Mouse (Mus musculus) CH12.LX (cell line): ENCODE data around the gene Zdhhc20. TPM values are rescaled to one million over a fixed set of nuclear protein-coding genes. Genes with fewer than 3 reads are reported as not detected.

Source experiments
- DNase-seq: peaks from one replicate; pipeline ENCODE4 v3.0.0-alpha.2; 2013; ENCODE audit errors: extremely low read depth
- H3K27ac ChIP-seq: 2 replicates; pipeline ENCODE4 v1.5.1; 2012; ENCODE audit warnings: low read depth, mild to moderate bottlenecking, control low read depth, moderate library complexity; ENCODE audit not compliant: insufficient read depth
- H3K27me3 ChIP-seq: replicated peaks from 2 replicates; pipeline ENCODE3; 2012; ENCODE audit warnings: inconsistent platforms
- H3K36me3 ChIP-seq, 2 experiments: replicated peaks in 1 of 2; 2 replicates each; pipeline versions ENCODE3 to v1.6.1; 2012; ENCODE audit warnings: inconsistent platforms in 1 of 2, low read length in 1 of 2, mild to moderate bottlenecking in 1 of 2, mixed read lengths in 1 of 2, moderate library complexity in 1 of 2; ENCODE audit not compliant: control insufficient read depth in 1 of 2, insufficient read depth in 1 of 2
- H3K4me1 ChIP-seq, 2 experiments: 2 replicates each; pipeline ENCODE4 v1.6.1; 2012; ENCODE audit warnings: inconsistent platforms in 1 of 2, moderate library complexity in 1 of 2; ENCODE audit not compliant: insufficient read depth in 2 of 2, control insufficient read depth in 1 of 2
- H3K4me2 ChIP-seq: 2 replicates; pipeline ENCODE4 v1.6.1; 2012; ENCODE audit warnings: low read depth, mild to moderate bottlenecking, control low read depth; ENCODE audit not compliant: poor library complexity, insufficient read depth, severe bottlenecking
- H3K4me3 ChIP-seq, 3 experiments: fragments of 150-350 bp in 1 of 3; sonication (generic) in 1 of 3; replicated peaks in 1 of 3; 2 replicates each; pipeline versions ENCODE3 to v1.5.1; 2011 to 2012; ENCODE audit warnings: low read depth in 2 of 3, low read length in 2 of 3, mild to moderate bottlenecking in 2 of 3, moderate library complexity in 2 of 3, control low read depth in 1 of 3, improper control_type of control experiment in 1 of 3, inconsistent platforms in 1 of 3, mixed read lengths in 1 of 3; ENCODE audit not compliant: poor library complexity in 1 of 3
- H3K79me2 ChIP-seq: replicated peaks from 2 replicates; pipeline ENCODE4 v1.6.1; 2012; ENCODE audit warnings: mild to moderate bottlenecking, moderate library complexity; ENCODE audit not compliant: control insufficient read depth, poor library complexity, insufficient read depth, severe bottlenecking; ENCODE audit errors: extremely low read depth
- H3K9ac ChIP-seq: 2 replicates; pipeline ENCODE4 v1.6.1; 2012; ENCODE audit warnings: low read depth, mild to moderate bottlenecking, control low read depth, moderate library complexity; ENCODE audit not compliant: insufficient read depth
- H3K9me3 ChIP-seq: replicated peaks from 2 replicates; pipeline ENCODE3; 2012; ENCODE audit warnings: low read length, inconsistent platforms, mixed read lengths
- BHLHE40 ChIP-seq: IDR thresholded peaks from 2 replicates; pipeline ENCODE4 v1.6.1; 2011; ENCODE audit warnings: mild to moderate bottlenecking, low read depth, low read length, improper control_type of control experiment
- CHD1 ChIP-seq: IDR thresholded peaks from 2 replicates; pipeline ENCODE4 v1.6.1; 2012; ENCODE audit warnings: low read depth, low read length, improper control_type of control experiment, inconsistent platforms
- CHD2 ChIP-seq: IDR thresholded peaks from 2 replicates; pipeline ENCODE4 v1.6.1; 2011; ENCODE audit warnings: low read length, improper control_type of control experiment
- CTCF ChIP-seq, 2 experiments: IDR thresholded peaks in 1 of 2; conservative IDR thresholded peaks in 1 of 2; 2 replicates each; pipeline ENCODE4 v1.5.1; 2011 to 2012; ENCODE audit warnings: low read depth in 2 of 2, low read length in 2 of 2, improper control_type of control experiment in 1 of 2, inconsistent platforms in 1 of 2, mild to moderate bottlenecking in 1 of 2, moderate library complexity in 1 of 2
- E2F4 ChIP-seq: IDR thresholded peaks from 2 replicates; pipeline ENCODE4 v1.6.1; 2011; ENCODE audit warnings: low read depth, low read length, improper control_type of control experiment; ENCODE audit not compliant: insufficient replicate concordance
- ELF1 ChIP-seq: IDR thresholded peaks from 2 replicates; pipeline ENCODE4 v1.6.1; 2014; ENCODE audit warnings: low read depth, mild to moderate bottlenecking, inconsistent platforms, low read length, improper control_type of control experiment
- EP300 ChIP-seq: IDR thresholded peaks from 2 replicates; pipeline ENCODE4 v1.6.1; 2011; ENCODE audit warnings: low read length, improper control_type of control experiment
- ETS1 ChIP-seq: conservative IDR thresholded peaks from 2 replicates; pipeline ENCODE4 v1.6.1; 2012; ENCODE audit warnings: low read depth, mild to moderate bottlenecking, inconsistent platforms, low read length, improper control_type of control experiment, moderate library complexity
- GABPA ChIP-seq: IDR thresholded peaks from 2 replicates; pipeline ENCODE4 v1.6.1; 2012; ENCODE audit warnings: low read depth, low read length, improper control_type of control experiment, inconsistent platforms; ENCODE audit not compliant: insufficient replicate concordance
- HCFC1 ChIP-seq: IDR thresholded peaks from 2 replicates; pipeline ENCODE4 v1.6.1; 2012; ENCODE audit warnings: low read depth, mild to moderate bottlenecking, inconsistent platforms, low read length, improper control_type of control experiment
- IRF4 ChIP-seq: IDR thresholded peaks from 2 replicates; pipeline ENCODE4 v1.6.1; 2014; ENCODE audit warnings: low read depth, mild to moderate bottlenecking, inconsistent platforms, low read length, improper control_type of control experiment
- JUN ChIP-seq: IDR thresholded peaks from 2 replicates; pipeline ENCODE4 v1.6.1; 2011; ENCODE audit warnings: low read depth, mild to moderate bottlenecking, low read length, improper control_type of control experiment, moderate library complexity; ENCODE audit not compliant: insufficient read depth
- JUND ChIP-seq: conservative IDR thresholded peaks from 2 replicates; pipeline ENCODE4 v1.6.1; 2011; ENCODE audit warnings: low read depth, low read length, improper control_type of control experiment
- KAT2A ChIP-seq: IDR thresholded peaks from 2 replicates; pipeline ENCODE4 v1.6.1; 2012; ENCODE audit warnings: low read length, improper control_type of control experiment, inconsistent platforms; ENCODE audit not compliant: insufficient replicate concordance
- MAFK ChIP-seq: IDR thresholded peaks from 2 replicates; pipeline ENCODE4 v1.6.1; 2011; ENCODE audit warnings: low read length, improper control_type of control experiment; ENCODE audit not compliant: insufficient replicate concordance
- MAX ChIP-seq: IDR thresholded peaks from 2 replicates; pipeline ENCODE4 v1.6.1; 2011; ENCODE audit warnings: low read length, improper control_type of control experiment
- MAZ ChIP-seq: IDR thresholded peaks from 2 replicates; pipeline ENCODE4 v1.6.1; 2012; ENCODE audit warnings: low read depth, mild to moderate bottlenecking, inconsistent platforms, low read length, improper control_type of control experiment, moderate library complexity
- MEF2A ChIP-seq: IDR thresholded peaks from 2 replicates; pipeline ENCODE4 v1.6.1; 2014; ENCODE audit warnings: low read depth, mild to moderate bottlenecking, inconsistent platforms, low read length, improper control_type of control experiment, borderline replicate concordance
- MXI1 ChIP-seq: IDR thresholded peaks from 2 replicates; pipeline ENCODE4 v1.6.1; 2011; ENCODE audit warnings: mild to moderate bottlenecking, low read depth, low read length, improper control_type of control experiment
- MYC ChIP-seq: IDR thresholded peaks from 2 replicates; pipeline ENCODE4 v1.6.1; 2011; ENCODE audit warnings: low read depth, mild to moderate bottlenecking, improper control_type of control experiment, low read length
- NELFE ChIP-seq: IDR thresholded peaks from 2 replicates; pipeline ENCODE4 v1.6.1; 2011; ENCODE audit warnings: low read depth, low read length, improper control_type of control experiment
- NRF1 ChIP-seq: IDR thresholded peaks from 2 replicates; pipeline ENCODE4 v1.6.1; 2014; ENCODE audit warnings: low read depth, mild to moderate bottlenecking, inconsistent platforms, low read length, improper control_type of control experiment, moderate library complexity
- PAX5 ChIP-seq: IDR thresholded peaks from 2 replicates; pipeline ENCODE4 v1.6.1; 2012; ENCODE audit warnings: low read length, inconsistent platforms, mixed read lengths
- POLR2A ChIP-seq: IDR thresholded peaks from 2 replicates; pipeline ENCODE4 v1.6.1; 2011; ENCODE audit warnings: low read depth, mild to moderate bottlenecking, improper control_type of control experiment, low read length
- POLR2AphosphoS2 ChIP-seq: IDR thresholded peaks from 2 replicates; pipeline ENCODE4 v1.6.1; 2011; ENCODE audit warnings: low read depth, low read length, improper control_type of control experiment
- RAD21 ChIP-seq: IDR thresholded peaks from 2 replicates; pipeline ENCODE4 v1.6.1; 2011; ENCODE audit warnings: low read depth, mild to moderate bottlenecking, low read length, improper control_type of control experiment, moderate library complexity
- RCOR1 ChIP-seq: conservative IDR thresholded peaks from 2 replicates; pipeline ENCODE4 v1.6.1; 2012; ENCODE audit warnings: low read depth, mild to moderate bottlenecking, inconsistent platforms, low read length, improper control_type of control experiment
- SIN3A ChIP-seq: IDR thresholded peaks from 2 replicates; pipeline ENCODE4 v1.6.1; 2012; ENCODE audit warnings: low read length, improper control_type of control experiment, inconsistent platforms
- SMC3 ChIP-seq: IDR thresholded peaks from 2 replicates; pipeline ENCODE4 v1.6.1; 2011; ENCODE audit warnings: low read depth, low read length, improper control_type of control experiment
- TBP ChIP-seq: conservative IDR thresholded peaks from 2 replicates; pipeline ENCODE4 v1.6.1; 2011; ENCODE audit warnings: low read depth, low read length, improper control_type of control experiment
- TCF12 ChIP-seq: IDR thresholded peaks from 2 replicates; pipeline ENCODE4 v1.6.1; 2014; ENCODE audit warnings: low read depth, mild to moderate bottlenecking, inconsistent platforms, low read length, improper control_type of control experiment
- UBTF ChIP-seq: IDR thresholded peaks from 2 replicates; pipeline ENCODE4 v1.6.1; 2012; ENCODE audit warnings: low read depth, mild to moderate bottlenecking, inconsistent platforms, low read length, improper control_type of control experiment, moderate library complexity
- USF1 ChIP-seq: IDR thresholded peaks from 2 replicates; pipeline ENCODE4 v1.6.1; 2014; ENCODE audit warnings: low read depth, mild to moderate bottlenecking, inconsistent platforms, low read length, improper control_type of control experiment
- USF2 ChIP-seq: conservative IDR thresholded peaks from 2 replicates; pipeline ENCODE4 v1.6.1; 2011; ENCODE audit warnings: low read depth, low read length, improper control_type of control experiment
- ZC3H11A ChIP-seq: IDR thresholded peaks from 2 replicates; pipeline ENCODE4 v1.6.1; 2012; ENCODE audit warnings: low read depth, mild to moderate bottlenecking, inconsistent platforms, low read length, improper control_type of control experiment
- ZKSCAN1 ChIP-seq: IDR thresholded peaks from 2 replicates; pipeline ENCODE4 v1.6.1; 2012; ENCODE audit warnings: low read depth, inconsistent platforms, low read length, improper control_type of control experiment, borderline replicate concordance
- ZMIZ1 ChIP-seq: IDR thresholded peaks from 2 replicates; pipeline ENCODE4 v1.6.1; 2012; ENCODE audit warnings: low read depth, mild to moderate bottlenecking, inconsistent platforms, low read length, improper control_type of control experiment
- ZNF384 ChIP-seq: IDR thresholded peaks from 2 replicates; pipeline ENCODE4 v1.6.1; 2012; ENCODE audit warnings: low read depth, low read length, improper control_type of control experiment, inconsistent platforms
- dilution Hi-C: fragments of 300-500 bp; cut with MboI; formaldehyde crosslinking; loops from 2 replicates; pipeline ENCODE4 v1.14.3; 2020; ENCODE audit warnings: low sequenced_read_pairs; ENCODE audit not compliant: extremely low pct_unique_long_range_greater_than_20kb, extremely low pct_ligation_motif_present
- in situ Hi-C: fragments of 300-500 bp; cut with MboI; formaldehyde crosslinking; loops from 3 replicates; pipeline ENCODE4 v1.14.3; 2019; ENCODE audit warnings: low sequenced_read_pairs, low pct_ligation_motif_present, low pct_unique_long_range_greater_than_20kb, mixed read lengths
- polyA plus RNA-seq: library from polyadenylated mRNA; unstranded; fragments of >175 nt; gene quantifications from 2 replicates; pipeline ENCODE4 v1.2.1, GENCODE M21; 2012; ENCODE audit warnings: low read depth; ENCODE audit not compliant: insufficient read length
- total RNA-seq, 2 experiments: library from RNA; depleted of rRNA; stranded (reverse); fragments of 300-350 nt in 1 of 2; fragments of >200 nt in 1 of 2; gene quantifications; 2 replicates each; pipeline ENCODE4 v1.2.3; 2012 to 2014

The Zdhhc20 gene
- total and polyA plus RNA-seq, 3 experiments = 10.4 to 41.3 (median 27.4) TPM

DNA sequence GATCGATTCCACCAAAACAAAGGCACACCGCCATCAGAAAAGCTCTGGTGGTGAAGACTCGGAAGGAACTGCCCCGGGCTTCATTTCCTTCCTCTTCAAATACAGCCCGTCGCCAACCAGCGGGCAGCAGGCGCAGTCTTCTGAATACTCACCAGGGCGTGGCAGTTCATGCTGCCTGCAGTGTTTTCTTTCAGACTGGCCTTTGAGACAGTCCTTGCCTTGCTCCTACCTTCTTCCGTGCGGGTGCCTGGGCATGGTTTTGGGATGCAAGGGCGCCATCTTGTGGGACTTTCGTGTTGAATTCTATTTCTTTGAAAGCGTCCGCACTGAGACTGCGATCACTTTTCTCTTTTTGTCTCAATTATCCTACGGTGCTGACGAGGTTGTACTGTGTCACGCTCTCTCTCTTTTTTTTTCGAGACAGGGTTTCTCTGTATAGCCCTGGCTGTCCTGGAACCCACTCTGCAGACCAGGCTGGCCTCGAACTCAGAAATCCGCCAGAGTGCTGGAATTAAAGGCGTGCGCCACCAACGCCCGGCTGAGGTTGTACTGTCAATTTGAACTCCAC, 20.5 kb upstream of the Zdhhc20 start:
- H3K27me3 ChIP-seq = no peaks in the 10 kb centered on the region
- in situ Hi-C loops = loop anchor here (25.0 kb wide), 1 partner anchor 523 kb away; the partner anchor contains the start of gene Cryl1
- peaks cover 0 to 6% of the 10 kb centered on the region in 2 experiments for H3K36me3 ChIP-seq
- peak overlapping the region in 2 of 3 experiments; percentile 27 to 43 for H3K4me3 ChIP-seq
- H3K9me3 ChIP-seq = no peaks in the 10 kb centered on the region
- dilution Hi-C loops = no loop called here
- H3K79me2 ChIP-seq = no peaks in the 10 kb centered on the region
- peak overlapping the region; percentile 45 for H3K9ac ChIP-seq
- no peak overlapping the region for H3K27ac ChIP-seq
- H3K4me1 ChIP-seq = peaks cover 5 to 20% of the 10 kb centered on the region in 2 experiments
- H3K4me2 ChIP-seq = peak overlapping the region; percentile 30
- TF ChIP-seq HCFC1 (peak; percentile 52), KAT2A (no peak), JUND (0 out of 2 replicates have a peak, but pooled peaks have one; percentile 18), EP300 (no peak), SIN3A (peak; percentile 91), ZKSCAN1 (no peak), IRF4 (peak; percentile 86), ZC3H11A (peak; percentile 62), RAD21 (peak; percentile 95), GABPA (no peak), ZNF384 (peak; percentile 57), NELFE (peak; percentile 54; the same call in 1 of the 2 replicates), MAZ (peak; percentile 57; the same call in 1 of the 2 replicates), CHD2 (no peak), MAFK (no peak), NRF1 (no peak), UBTF (no peak), BHLHE40 (0 out of 2 replicates have a peak, but pooled peaks have one; percentile 23), ETS1 (no peak), POLR2A (peak; percentile 72), MEF2A (peak; percentile 59; the same call in 1 of the 2 replicates), MYC (peak; percentile 88), SMC3 (peak; percentile 88), E2F4 (no peak), MXI1 (peak; percentile 94), MAX (peak; percentile 84), CTCF (conservative IDR thresholded peaks at IDR 0.05 in 1 of 2, IDR thresholded peaks at IDR 0.05 in 1 of 2; ENCODE audit: low read depth in 2 of 2, low read length in 2 of 2) (peak in 1 of 2 experiments; percentile 93; a peak in 2 of 4 replicates), POLR2AphosphoS2 (no peak; the same call in 1 of the 2 replicates), PAX5 (no peak), TBP (peak; percentile 56; the same call in 1 of the 2 replicates), JUN (no peak), RCOR1 (peak; percentile 58; the same call in 1 of the 2 replicates), USF2 (no peak), USF1 (no peak), TCF12 (peak; percentile 73; the same call in 1 of the 2 replicates), CHD1 (peak; percentile 75; the same call in 1 of the 2 replicates), ZMIZ1 (no peak; the same call in 1 of the 2 replicates), ELF1 (peak; percentile 73)
- peak; percentile 94 for DNase-seq
